Mouse (Mus musculus) adrenal gland, adult 18-20 months (tissue): ENCODE measurements around the gene Tmco4. TPM values are rescaled to one million over a fixed set of nuclear protein-coding genes. Genes with fewer than 3 reads are reported as not detected.
A peak's percentile ranks its signal among the peaks of the same experiment; 100 is the strongest.

ENCODE experiments used
- DNase-seq, 2 experiments: peaks; one replicate each; pipeline ENCODE4 v3.0.0; 2021 to 2022; ENCODE audit warnings: low spot score in 2 of 2
- total RNA-seq, 2 experiments: library from RNA; stranded (reverse); gene quantifications; 1 replicate in 1 of 2; 2 replicates in 1 of 2; pipeline ENCODE4 v1.2.3; 2021

Gene Tmco4
- total RNA-seq, 2 experiments from 2014 or later, result 15.1 to 19.0 TPM

DNA sequence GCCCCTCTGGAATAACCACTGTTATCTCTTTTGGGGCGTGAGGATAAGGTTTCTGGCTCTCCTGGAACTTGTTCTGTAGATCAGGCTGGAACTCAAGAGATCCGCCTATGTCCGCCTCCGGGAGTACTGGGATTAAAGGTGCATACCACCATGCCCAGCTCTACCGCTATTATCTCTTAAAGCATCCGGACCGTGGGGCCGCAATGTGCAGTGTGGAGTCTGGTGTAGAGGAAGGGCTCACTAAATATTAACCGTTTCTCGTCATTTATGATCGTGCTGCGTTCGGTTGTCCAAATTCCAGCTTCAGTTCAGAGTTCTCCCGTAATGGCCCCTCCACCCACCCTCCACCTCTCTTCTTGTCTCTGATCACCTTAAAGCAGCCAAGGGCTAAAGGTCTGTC, 45.7 kb downstream of the Tmco4 start:
- no peak for DNase-seq

DNA sequence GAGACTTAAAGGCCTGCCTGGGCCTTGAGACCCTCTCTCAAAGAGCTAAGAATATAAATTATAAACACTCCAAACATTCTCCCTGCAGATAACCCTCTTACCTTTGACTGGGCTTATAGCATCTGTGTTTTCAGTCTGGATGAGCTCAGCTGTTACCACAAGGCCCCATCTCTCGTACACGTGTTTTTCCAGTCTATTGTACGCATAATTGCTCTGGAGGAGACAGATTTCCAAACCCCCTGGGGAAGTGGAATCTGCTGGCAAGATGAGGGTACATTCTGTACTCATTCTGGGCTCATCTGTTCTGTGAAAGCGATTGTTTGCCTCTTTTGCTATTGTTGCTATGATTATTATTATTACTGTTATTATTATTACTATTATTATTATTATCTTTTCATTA, 46.3 kb downstream of the Tmco4 start:
- no peak for DNase-seq

DNA sequence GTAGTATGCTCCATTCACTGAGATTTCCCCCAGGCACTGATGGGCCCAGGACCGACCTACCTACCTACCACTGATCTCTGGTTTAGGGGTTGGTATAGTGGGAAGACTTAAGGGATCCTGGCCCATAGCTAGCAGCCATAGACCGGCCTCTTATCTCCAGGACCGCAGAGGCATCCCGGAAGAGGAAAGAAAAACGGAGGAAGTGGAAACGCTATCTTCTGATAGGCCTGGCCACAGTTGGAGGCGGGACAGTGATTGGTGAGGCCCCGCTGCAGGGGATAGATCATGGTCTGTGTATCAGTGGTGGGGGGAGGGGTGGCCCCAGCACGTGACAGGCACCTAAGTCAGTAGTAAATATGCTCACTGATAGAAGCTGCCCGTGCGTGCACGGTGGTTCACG, 46.7 kb downstream of the Tmco4 start:
- DNase-seq, result no peak

DNA sequence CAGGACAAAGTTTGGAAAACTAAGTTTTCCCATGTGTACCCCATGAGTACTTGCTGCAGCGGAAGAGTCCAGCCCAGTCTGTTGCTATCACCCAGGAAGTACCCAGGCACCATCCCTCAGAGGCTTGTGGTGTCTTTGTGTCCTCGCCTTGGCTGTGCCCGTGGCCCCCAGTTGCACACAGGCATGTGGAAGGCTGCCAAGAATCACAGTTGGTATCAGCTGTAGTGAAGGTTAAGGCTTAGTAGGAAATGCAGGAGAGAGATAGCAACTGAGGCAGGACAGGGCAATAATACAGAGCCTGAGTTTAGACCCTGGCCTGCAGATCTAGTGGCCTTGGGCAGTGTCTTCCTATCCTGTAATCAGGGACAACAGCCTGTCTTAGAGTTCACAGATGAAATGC, 47.7 kb downstream of the Tmco4 start:
- no peak for DNase-seq

DNA sequence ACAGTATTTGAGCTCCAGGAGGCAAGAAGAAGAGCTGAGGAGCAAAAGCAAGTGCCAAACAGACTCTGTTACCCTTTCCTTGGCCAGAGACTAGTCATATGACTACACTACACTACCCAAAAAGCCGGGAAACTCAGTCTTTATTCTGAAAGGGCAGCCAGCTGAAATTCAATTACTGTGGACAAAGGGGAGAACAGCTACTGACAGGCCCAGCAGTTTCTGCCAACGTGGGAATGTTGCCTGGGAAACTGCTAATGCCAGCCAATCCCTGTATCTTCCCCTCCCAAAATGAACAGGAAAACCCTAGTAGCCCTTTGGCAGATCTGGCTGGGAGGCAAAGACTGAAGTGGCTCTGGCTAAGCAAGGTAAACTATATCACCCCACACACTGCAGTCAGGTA, 51.7 kb downstream of the Tmco4 start:
- DNase-seq, result no peak

DNA sequence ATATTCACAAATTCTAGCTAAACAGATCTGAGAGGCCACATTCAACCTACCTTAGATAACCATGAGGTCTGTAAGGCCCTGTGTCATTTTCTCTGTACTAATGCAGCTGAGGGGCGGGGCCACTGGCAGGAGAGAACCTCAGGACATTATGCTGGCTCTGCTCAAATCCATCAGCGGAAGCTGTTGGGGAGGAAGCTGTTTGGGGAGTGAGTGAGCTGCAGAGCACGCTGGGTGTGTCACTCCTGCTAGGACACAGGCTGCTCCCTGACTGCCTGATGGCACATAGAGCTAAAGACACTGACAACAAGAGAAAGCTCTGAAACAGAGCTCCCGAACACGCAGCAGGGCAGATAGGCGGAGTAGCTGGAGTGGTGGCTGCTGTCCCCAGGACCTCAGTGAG, 58.0 kb downstream of the Tmco4 start:
- no peak for DNase-seq

DNA sequence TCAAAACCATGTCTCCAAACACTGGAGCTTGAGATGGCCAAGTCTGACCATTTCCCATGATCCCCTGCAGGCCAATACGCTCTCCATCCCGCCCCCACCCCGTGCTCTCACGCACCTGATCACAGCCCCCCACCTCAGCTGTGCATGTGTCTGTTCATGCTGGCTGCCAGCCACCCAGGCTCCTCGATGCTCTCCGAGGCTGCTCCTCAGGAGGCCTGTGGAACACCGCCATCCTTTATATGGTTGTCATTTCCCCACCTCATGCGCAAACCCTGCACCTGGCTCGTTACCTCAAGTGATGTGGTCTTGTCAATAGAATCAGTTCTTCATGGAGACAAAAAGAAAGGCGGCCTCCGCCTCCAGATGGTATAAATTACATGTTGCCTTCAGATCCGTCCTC, 59.8 kb downstream of the Tmco4 start:
- DNase-seq, result no peak

DNA sequence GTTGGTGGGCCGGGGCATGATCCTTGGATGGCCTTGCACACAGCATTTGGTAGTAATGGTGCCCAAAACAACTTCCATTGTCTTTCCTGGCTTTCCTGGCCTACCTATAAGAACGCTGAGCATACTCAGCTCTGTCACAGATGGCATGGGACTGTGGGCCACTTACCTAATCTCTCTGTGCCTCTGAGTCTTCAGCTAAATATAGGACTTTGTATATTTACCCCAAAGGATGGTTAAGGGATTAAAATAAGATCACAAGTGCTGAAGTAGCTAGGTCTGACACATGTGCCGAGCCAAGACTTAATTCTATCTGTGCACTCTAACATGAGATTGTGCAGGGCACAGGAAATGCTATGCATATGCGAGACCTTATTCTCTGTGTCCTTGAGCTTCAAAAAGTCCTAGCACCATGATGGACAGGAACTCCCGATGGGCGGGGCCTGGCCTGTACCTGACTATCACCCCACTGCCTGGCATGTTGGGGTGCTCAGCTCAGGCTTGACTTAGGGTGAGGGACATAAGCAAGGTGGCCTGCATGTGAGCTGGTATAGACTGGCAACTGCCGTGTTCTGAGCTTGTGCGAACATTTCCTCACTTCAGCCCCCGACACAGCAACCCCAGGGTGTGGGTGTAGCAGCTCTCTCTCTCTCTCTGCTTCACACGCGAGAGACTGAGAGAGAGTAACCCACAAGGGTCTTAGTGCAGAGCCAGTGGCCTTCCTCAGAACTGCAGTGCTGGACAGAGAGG, 60.7 kb downstream of the Tmco4 start:
- DNase-seq, result no peak

DNA sequence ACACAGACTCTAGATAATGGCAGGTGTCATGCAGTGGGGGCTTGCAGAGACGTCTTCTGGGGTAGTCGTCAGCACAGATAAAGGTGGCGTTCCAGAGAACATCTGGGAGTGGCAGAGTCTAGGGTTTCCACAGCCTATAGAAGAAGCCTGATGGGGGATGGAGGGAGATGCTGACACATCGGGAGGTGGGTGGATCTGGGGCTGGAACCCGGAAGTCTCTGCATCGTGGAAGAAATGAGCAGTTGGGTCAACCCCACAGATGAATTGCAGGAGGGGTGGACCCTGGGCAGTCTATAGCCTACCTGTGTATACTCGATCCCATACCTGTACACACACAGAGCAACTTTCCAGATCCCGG, 61.3 kb downstream of the Tmco4 start:
- no peak for DNase-seq

DNA sequence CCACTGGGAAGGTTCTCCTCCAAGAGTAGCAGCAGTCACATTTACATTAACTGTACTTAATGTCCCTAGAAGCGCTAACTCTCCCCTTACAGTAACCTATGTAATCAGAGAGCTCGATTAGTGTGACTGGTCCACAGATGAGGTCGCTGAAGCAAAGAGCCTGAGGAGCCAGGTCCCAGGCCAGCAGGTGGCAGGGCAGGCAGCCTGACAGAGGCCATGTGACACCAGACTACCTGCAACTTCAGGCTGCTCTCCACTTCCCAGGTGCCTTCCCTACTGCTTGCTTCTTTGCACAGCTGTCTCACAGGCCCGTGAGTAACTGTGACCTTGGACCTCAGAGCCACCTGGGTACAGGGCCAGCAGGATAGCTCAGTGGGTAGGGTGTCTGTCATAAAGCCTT, 61.9 kb downstream of the Tmco4 start:
- no peak for DNase-seq

DNA sequence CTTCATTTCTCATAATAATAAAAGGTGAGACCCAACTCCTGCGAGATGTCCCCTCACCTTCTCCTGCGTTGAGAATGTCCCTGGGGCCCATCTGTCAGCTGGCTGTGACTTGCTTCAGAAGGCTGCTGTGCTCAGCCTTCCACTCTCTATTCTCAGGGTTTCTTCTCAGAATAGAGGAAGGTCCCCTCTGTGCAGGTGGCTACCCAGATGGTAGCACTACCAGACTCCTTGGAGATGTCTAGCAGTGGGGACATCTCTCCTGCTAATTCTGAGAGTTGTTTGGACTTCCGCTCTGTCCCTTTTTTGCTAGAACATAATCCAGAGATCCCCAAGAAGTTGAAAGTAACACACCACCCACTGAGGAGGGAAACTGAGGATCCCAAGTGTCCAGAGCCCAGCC, 62.3 kb downstream of the Tmco4 start:
- no peak for DNase-seq

DNA sequence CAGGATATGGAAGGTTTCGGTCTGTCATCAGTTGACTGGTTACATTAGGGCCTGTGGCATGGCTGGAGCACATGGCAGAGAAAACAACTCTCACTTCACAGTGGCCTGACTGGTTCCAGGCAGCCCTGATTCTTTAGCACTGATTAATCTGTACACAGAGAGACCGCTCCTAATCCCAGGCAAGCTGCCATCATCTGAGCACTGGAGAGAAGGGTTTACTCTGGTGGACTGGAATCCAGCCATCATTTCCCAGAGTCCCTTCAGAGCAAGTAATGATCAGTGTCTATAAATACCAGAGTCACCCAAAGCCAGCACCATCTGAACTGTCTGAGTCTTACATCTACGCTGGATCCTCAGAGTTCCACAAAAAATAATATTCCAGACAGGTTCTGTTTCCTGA, 63.1 kb downstream of the Tmco4 start:
- DNase-seq, result no peak

DNA sequence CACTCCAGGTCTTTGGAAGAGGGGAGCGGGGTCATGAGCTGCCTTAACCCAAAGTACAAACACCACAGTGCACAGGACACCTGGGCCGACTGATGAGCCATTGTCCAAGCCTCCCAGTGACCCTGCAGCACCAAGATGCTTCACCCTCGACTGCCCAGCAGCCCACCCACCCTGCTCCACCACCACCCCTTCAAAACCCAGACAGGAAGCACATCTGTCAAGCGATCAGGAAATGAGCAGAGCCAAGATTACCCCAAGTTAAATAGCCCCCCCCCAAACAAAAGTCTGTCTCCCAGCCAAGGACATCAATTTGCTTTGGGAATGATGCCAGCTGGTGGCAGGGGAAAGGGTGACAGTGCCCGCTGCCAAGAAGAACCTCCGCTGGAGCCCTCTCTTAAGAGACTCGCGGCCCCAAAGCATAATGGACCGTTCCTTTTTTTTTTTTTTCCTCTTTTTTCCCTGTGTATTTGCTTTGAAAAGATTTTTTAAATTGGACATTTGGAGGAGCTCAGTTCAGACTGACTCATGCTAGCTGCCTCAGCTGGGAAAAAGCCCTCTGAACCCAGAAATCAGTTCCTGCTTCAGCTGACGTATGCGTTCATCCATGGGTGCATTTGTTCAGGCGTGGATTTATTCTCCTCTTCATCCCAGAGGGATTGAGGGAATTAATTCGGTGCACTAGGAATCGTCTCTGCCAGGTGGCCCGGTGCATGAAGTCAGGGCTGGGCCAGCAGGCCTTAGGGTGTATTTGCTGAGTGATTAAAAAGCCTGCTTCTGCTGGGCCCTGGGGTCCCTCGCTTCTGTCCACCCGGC, 65.3 kb downstream of the Tmco4 start:
- peak in 1 of 2 experiments; percentile 27 for DNase-seq

DNA sequence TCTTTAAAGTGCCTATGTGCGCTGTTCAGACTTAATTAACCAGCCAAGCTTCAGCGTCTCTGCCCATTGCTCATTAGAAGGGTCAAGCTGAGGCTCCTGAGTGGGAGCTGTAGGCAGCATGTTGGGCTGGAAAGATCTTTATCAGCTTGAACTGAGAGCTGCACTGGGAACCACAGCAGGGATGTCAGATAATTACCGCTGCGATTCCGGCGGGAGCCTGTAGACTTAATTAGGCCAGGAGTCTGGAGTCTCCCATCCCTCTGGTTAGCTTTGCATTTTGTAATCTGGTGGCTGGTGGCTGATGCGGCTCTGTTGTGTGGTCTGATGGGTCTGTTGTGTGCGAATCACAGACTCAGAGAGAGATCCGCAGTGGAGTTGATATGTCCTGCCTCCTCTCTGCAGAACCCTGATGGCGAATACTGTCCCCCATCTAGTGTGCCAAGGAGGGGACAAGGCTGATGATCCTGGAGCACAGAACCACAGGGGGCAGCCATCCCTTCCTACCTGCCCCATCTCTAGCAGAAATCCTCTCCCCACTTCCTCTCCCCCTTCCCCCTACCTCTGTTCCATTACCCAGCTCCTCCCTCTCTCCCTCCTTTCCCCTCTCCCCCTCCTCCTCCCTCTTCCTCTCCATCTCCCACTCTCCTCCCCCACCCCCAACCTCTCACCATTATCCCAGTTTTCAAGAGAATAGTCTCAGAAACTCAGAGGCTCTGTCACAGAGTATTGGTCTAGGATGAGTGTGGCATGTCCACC, 67.6 kb downstream of the Tmco4 start:
- DNase-seq, result no peak

DNA sequence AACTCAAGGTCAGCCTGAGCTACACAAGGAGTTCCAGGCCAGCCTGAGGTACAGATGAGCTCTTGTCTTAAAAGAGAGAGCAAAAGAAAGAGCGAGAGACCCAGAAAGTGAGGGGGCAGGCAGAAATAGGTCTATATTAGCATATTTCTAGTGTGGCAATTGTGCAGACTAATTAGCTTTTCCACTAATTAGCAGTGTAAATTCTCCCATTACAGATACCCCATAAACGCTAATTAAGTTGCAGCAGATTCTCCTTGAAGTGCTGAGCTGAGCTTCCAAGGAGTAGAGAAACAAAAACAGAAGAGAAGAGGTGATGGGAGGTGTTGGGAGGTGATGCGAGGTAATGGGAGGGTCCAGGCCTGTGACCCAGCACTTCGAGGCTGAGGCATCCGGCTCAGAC, 69.9 kb downstream of the Tmco4 start:
- DNase-seq, result no peak

DNA sequence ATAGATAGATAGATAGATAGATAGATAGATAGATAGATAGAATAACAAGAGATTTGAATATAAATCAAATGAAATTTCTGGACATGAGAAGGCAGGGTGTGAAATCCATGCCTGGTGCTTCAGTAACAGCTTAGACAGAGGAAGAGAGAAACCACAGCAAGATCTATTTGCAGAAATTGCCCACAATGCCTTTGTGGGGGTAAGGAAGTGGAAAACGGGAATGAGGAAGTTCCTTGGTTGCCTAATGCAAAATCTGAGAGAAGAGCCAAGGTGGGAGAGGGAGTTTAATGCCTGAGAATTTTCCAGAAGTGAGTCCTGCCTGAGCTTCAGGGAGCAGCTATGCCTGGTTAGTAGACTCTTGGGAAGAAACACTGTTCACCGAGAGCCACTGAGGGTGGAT, 70.9 kb downstream of the Tmco4 start:
- no peak for DNase-seq

DNA sequence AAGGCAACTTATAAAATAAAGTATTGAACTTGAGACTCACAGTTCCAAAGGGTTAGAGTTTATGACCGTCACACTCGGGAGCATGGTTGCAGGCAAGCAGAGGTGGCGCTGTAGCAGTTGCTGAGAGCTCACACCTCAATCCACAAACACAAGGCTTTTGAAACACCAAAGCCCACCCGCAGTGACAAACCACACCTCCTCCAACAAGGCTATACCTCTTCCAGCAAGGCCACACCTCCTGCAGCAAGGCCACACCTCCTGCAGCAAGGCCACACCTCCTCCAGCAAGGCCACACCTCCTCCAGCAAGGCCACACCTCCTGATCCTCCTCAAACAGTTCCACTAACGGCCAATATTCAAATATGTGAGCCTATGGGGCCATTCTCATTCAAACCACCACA, 71.9 kb downstream of the Tmco4 start:
- no peak for DNase-seq

DNA sequence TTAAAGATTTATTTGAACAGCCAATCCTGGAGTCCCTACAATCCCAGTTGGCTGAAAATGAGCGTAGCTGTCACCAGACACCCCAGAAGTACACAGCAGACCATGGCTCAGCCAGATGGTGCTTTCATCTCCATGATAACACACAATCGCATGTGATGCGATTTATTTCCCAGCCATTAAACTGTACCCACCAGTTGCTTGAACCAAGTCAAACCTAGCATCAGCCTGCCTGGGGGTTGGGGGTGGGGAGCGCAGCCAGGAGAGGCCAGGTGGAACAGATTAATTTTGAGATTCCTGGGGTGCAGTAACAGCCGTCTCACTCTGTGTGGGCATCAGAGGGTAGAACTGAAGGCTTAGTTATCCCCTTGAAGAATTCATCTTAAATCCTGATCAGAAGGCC, 73.7 kb downstream of the Tmco4 start:
- DNase-seq, result no peak

DNA sequence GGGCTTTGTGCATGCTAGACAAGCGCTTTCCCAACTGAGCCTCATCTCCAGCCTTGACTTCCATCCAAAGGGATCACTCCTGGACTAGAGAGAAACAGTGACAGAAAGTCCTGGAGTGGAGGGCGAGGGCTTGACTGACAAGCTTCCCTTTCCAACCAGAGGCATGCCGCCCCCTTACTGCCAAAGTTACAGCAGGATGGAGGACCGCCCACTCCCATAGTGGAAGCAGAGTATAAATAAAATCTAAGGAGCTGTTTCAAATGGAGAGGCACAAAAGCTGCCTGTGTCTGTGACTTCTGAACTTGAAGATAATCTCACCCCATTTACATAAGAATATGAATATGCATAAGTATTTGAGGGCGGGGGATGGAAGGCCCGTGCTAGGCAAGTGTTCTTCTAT, 75.8 kb downstream of the Tmco4 start:
- no peak for DNase-seq

DNA sequence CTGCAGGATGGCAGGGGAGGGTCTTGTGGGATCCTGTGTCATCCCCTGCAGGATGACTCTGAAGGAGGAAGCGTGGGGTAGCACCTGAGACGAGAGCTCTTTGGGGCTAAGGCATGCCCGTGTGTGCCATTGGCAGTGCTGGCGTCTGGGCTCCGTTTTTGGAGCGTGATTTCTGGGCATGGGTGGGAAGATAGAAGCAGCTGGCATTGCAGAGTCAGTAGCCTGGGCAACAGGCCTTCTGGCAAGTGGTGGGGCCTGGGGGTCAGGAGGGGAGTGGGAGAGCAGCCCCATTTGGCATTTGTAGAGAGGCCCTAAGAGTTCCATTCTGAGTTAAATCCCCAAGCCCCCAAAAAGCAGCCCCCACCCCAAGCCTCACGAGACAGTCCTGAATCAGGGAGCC, 80.1 kb downstream of the Tmco4 start:
- DNase-seq, result no peak

DNA sequence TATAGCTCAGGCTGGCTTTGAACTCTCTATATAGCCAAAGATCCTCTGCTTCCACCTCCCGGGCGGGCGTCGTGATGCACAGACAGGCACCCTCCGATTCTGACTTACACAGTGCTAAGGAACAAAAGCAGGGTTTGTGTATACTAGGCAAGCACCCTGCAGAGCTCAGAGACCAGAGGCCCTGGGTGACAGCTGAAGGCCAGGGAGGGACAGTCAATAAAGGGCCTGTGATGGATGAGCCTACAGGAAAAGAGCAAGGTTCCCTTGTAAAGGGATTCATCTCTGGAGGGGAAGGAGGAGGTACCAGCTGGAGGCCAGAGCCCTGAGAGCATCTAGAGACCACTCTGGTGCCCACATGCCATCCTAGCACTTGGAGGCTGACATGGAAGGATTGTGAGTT, 80.7 kb downstream of the Tmco4 start:
- DNase-seq, result no peak

DNA sequence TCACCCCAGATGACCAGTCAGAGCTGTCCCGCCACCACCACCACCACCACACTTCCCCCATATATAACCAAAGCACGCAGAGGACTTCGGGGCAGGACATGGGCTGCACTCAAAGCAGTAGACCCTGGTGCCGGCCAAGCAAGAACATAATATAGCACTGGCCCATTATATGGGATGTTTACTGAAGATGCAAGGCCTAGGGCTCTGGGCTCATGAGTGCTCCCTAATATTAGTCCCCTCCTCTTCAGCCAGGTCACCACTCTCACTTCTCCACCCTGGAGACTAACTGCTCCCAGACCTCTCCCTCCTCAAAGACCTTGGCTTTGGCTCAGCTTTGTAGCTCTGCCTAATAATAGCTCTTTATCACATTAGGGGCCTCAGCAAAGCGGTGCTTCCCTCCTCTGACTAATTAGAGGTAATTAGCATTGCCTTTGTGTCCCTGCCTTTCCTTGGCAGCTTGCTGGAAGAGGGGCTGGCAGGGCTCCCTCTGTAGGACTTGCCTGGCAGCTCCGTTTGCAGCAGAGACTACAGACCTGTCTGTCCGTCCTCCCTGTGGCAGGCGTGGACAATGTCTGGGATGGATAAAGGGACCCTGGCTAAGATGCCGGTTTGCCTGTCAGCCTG, 81.7 kb downstream of the Tmco4 start:
- DNase-seq, result no peak
